Mouse (Mus musculus) embryonic facial prominence, embryonic 10.5 days (tissue): ENCODE measurements at regions not wholly inside any gene's neighbourhood (a gene's known extent, or its start where the extent isn't known, plus 50 kb on each side); places are given as distances from the start of the nearest gene placed in this dataset.

ENCODE experiments used
- DNase-seq: peaks from one replicate; pipeline ENCODE4 v3.0.0-alpha.2; 2017; ENCODE audit warnings: low spot score
- H3K27ac ChIP-seq: fragments of 300-500 bp; sonication (generic); replicated peaks from 2 replicates; pipeline ENCODE4 v1.5.1; 2016; ENCODE audit warnings: mild to moderate bottlenecking
- H3K27me3 ChIP-seq: fragments of 300-500 bp; sonication (generic); replicated peaks from 2 replicates; pipeline ENCODE4 v1.6.1; 2016; ENCODE audit warnings: low read depth, mild to moderate bottlenecking; ENCODE audit not compliant: poor library complexity, severe bottlenecking
- H3K36me3 ChIP-seq: fragments of 300-500 bp; sonication (generic); replicated peaks from 2 replicates; pipeline ENCODE4 v1.6.1; 2016; ENCODE audit warnings: mild to moderate bottlenecking, moderate library complexity
- H3K4me1 ChIP-seq: fragments of 300-500 bp; sonication (generic); 2 replicates; pipeline ENCODE4 v1.6.1; 2016
- H3K4me3 ChIP-seq: fragments of 300-500 bp; sonication (generic); 2 replicates; pipeline ENCODE4 v1.5.1; 2016; ENCODE audit warnings: mild to moderate bottlenecking, moderate library complexity
- H3K9me3 ChIP-seq: fragments of 300-500 bp; sonication (generic); 2 replicates; pipeline ENCODE4 v1.6.1; 2016; ENCODE audit warnings: mild to moderate bottlenecking
- WGBS: fragments of 180-500 bp; shearing (Covaris S2); methylation state at CpG from one replicate; pipeline ENCODE4 v1.1.7; 2016; 5-methylcytosine and 5-hydroxymethylcytosine counted together

- DNase-seq, result peak; percentile 16
- WGBS, result 51% methylated on average over 11 of the region's 11 CpGs
- Histone ChIP-seq H3K4me3 (no peak overlapping the region), H3K36me3 (no peaks in the 10 kb centered on the region), H3K9me3 (no peaks in the 10 kb centered on the region), H3K27ac (peak overlapping the region; percentile 44), H3K4me1 (peaks cover 41% of the 10 kb centered on the region), H3K27me3 (no peaks in the 10 kb centered on the region)
Observed at GRCm38 (mm10) chr15:62127602-62128158, 1204.9 kb upstream of the A1bg start.

DNA sequence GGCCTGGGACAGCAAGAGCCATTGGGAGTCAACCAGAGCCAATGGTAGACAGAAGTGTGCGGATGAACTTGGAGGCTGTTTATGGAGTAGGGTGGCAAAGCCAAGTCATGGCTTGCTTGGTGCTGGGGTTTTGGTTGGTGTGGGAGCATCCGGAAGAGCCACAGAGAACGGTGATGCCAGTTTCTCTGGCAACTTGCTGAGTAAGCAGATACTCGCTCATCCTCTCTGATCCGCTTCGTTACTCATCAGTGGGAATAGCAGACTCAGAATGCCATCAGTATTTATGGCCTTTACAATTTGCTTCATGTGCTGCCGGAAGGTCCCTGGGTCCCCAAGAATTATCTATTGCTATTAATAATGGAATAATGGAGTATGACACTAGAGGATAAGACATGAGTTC is 1202.9 kb upstream of the A1bg start:
- Histone ChIP-seq H3K27ac (no peak overlapping the region), H3K4me1 (peaks cover 42% of the 10 kb centered on the region), H3K27me3 (no peaks in the 10 kb centered on the region), H3K36me3 (no peaks in the 10 kb centered on the region), H3K9me3 (no peaks in the 10 kb centered on the region), H3K4me3 (no peak overlapping the region)
- WGBS, result 95% methylated on average over 7 of the region's 7 CpGs
- DNase-seq, result no peak

DNA sequence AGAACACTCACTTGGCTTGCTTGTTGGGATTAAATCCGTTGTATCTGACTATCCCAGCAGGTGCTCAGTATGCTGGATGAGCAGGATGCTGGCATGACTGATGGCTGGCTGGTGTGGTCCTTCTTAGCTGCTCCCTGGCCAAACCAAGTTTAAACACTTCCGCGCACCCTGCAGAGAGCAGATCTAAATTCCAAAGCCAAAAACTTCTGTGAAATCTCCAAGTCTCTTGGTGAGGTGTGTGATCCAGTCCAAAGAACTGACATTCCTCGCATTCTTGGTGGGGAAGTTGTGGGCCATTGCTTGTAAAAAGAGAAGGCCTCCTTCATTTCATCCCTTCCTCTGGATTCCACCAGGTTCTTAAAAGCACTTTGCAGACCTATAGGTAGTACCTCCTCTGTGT is 1200.9 kb upstream of the A1bg start:
- no peaks in the 10 kb centered on the region for H3K36me3 ChIP-seq
- WGBS, result 79% methylated on average over 4 of the region's 4 CpGs
- H3K4me1 ChIP-seq, result peaks cover 46% of the 10 kb centered on the region
- no peak overlapping the region for H3K4me3 ChIP-seq
- no peak overlapping the region for H3K27ac ChIP-seq
- no peaks in the 10 kb centered on the region for H3K27me3 ChIP-seq
- no peak for DNase-seq
- no peaks in the 10 kb centered on the region for H3K9me3 ChIP-seq

- 88% methylated on average over 9 of the region's 9 CpGs for WGBS
Observed at GRCm38 (mm10) chr15:62122265-62123023, 1199.6 kb upstream of the A1bg start.

DNA sequence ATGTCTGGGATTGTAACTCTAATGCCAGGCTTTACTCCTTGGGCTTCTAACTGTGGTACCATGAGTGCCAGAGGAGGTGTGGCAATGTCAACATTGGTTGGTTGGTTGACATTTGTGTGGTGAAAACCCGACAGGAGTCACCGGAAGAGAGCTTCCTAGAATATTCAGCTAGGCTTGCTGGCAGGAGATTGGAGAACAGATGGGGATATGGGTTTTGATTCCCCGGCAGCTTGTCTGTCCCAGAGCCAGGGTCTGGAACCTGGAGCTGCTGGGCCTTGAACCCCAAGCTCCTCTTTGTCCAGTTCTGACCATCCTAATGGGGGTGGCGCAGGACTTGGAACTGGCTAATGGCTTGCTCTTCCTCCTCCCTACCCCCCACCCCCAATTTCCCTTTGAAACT is 1198.9 kb upstream of the A1bg start:
- Histone ChIP-seq H3K27ac (no peak overlapping the region), H3K27me3 (no peaks in the 10 kb centered on the region), H3K4me1 (peaks cover 46% of the 10 kb centered on the region), H3K4me3 (no peak overlapping the region), H3K9me3 (no peaks in the 10 kb centered on the region), H3K36me3 (no peaks in the 10 kb centered on the region)
- no peak for DNase-seq
- 91% methylated on average over 4 of the region's 4 CpGs for WGBS

More at GRCm38 (mm10) chr15:62122265-62123023, 1199.6 kb upstream of the A1bg start:
- Histone ChIP-seq H3K27ac (no peak overlapping the region), H3K9me3 (no peaks in the 10 kb centered on the region), H3K36me3 (no peaks in the 10 kb centered on the region), H3K27me3 (no peaks in the 10 kb centered on the region), H3K4me1 (peaks cover 46% of the 10 kb centered on the region), H3K4me3 (no peak overlapping the region)
- no peak for DNase-seq

- Histone ChIP-seq H3K27ac (peak overlapping the region; percentile 6; the same call in 1 of the 2 replicates), H3K4me3 (no peak overlapping the region), H3K9me3 (no peaks in the 10 kb centered on the region), H3K4me1 (peaks cover 48% of the 10 kb centered on the region), H3K36me3 (no peaks in the 10 kb centered on the region), H3K27me3 (no peaks in the 10 kb centered on the region)
- WGBS, result 13% methylated on average over 4 of the region's 4 CpGs
- DNase-seq, result no peak
Observed at GRCm38 (mm10) chr15:62120735-62121134, 1197.9 kb upstream of the A1bg start.

GRCm38 (mm10) chr15:62118997-62119396 is 1196.2 kb upstream of the A1bg start:
- no peak overlapping the region for H3K4me3 ChIP-seq
- peaks cover 48% of the 10 kb centered on the region for H3K4me1 ChIP-seq
- no peaks in the 10 kb centered on the region for H3K27me3 ChIP-seq
- H3K36me3 ChIP-seq, result no peaks in the 10 kb centered on the region
- H3K9me3 ChIP-seq, result no peaks in the 10 kb centered on the region
- peak; percentile 22 for DNase-seq
- 56% methylated on average over 10 of the region's 10 CpGs for WGBS
- H3K27ac ChIP-seq, result peak overlapping the region; percentile 14; the same call in 1 of the 2 replicates

DNA sequence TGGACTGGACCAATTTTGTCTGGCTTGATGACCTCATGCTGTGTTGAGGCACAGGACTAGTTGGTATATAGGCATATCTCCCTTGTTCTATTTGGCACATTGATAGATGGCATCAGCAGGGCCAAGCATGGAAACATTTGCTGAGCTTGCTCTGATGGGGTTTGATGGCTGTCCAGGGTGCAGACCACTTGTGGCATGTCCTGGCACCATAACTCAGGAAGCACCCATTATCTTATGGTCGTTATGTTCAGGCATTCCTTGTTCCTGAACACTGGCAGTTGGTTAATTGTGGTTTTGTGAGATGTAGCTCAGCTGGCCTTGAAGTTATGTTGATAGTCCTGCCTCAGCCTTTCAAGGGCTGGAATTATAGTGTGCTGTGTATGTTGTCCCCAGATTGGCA is 1193.4 kb upstream of the A1bg start:
- H3K27ac ChIP-seq, result no peak overlapping the region

DNA sequence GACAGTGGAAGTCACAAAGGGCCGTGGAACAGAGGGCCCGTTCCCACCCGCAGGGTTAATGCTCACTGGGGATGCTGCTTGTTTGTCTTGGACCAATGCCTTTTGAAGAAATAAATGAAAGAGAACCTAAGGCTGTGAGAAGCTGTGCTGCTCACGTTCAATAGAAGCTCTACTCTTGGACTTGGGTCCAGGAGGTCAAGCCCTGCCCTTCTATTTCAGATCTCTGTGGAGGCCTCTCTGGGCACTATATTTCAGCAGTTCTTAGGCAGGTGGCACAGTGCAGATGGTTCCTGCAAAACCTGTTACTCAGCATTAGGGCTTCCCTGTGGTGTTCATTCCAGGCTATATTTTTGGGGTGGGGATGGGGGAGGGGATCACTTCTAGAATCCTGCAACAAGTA is 1192.0 kb upstream of the A1bg start:
- Histone ChIP-seq H3K9me3 (no peaks in the 10 kb centered on the region), H3K4me3 (no peak overlapping the region), H3K36me3 (no peaks in the 10 kb centered on the region), H3K27me3 (no peaks in the 10 kb centered on the region), H3K27ac (no peak overlapping the region), H3K4me1 (peaks cover 33% of the 10 kb centered on the region)
- no peak for DNase-seq
- WGBS, result 82% methylated on average over 4 of the region's 4 CpGs

More for the DNA sequence above, 1193.4 kb upstream of the A1bg start:
- DNase-seq, result no peak
- Histone ChIP-seq H3K4me1 (peaks cover 47% of the 10 kb centered on the region), H3K36me3 (no peaks in the 10 kb centered on the region), H3K27me3 (no peaks in the 10 kb centered on the region), H3K9me3 (no peaks in the 10 kb centered on the region), H3K4me3 (no peak overlapping the region)
- WGBS, result 82% methylated on average over 1 of the region's 1 CpGs

DNA sequence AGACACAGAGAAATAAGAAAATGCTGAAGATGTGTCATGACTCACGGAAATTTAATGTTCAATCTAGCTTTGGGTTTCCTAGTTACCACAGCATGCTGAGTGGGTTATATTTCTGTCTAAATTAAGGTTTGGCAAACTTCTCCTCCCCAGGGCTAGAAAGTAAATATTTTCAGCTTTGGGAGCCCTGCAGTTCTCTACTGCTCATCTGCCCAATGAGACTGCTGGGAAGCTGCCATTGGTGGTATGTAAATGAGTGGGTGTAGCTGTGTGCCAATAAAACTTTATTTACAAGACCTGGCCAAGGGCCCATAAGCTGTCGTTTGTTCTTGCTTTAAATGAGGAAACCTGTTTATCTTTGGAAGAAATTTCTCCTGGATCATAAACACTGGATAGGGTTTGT is 1189.3 kb upstream of the A1bg start:
- no peaks in the 10 kb centered on the region for H3K27me3 ChIP-seq
- WGBS, result 89% methylated on average over 2 of the region's 2 CpGs
- DNase-seq, result no peak
- H3K36me3 ChIP-seq, result no peaks in the 10 kb centered on the region
- no peaks in the 10 kb centered on the region for H3K9me3 ChIP-seq
- no peak overlapping the region for H3K4me3 ChIP-seq
- H3K27ac ChIP-seq, result no peak overlapping the region
- H3K4me1 ChIP-seq, result peaks cover 6% of the 10 kb centered on the region

DNA sequence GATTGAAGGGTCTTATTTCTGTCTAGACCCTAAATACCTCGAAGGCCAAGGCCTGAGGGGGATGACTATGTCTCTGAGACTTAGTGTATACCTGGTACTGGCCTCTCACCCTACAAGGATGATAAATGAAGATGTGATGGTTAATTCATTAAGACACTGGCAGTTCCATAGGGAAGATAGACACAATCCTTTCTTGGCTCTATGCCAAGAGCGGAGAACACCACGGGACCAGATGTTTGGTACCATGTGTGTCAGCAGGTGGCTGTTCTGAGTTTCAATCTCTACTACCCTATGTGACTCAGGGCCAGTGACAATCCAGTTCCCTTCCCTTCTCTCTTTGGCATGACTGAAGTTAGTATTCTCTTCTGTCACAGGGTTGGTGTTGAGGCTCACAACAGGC is 1185.2 kb upstream of the A1bg start:
- no peak for DNase-seq
- 87% methylated on average over 3 of the region's 3 CpGs for WGBS
- Histone ChIP-seq H3K9me3 (no peaks in the 10 kb centered on the region), H3K27me3 (no peaks in the 10 kb centered on the region), H3K27ac (no peak overlapping the region), H3K36me3 (no peaks in the 10 kb centered on the region; the same call in 1 of the 2 replicates), H3K4me1 (peaks cover 20% of the 10 kb centered on the region), H3K4me3 (no peak overlapping the region)

DNA sequence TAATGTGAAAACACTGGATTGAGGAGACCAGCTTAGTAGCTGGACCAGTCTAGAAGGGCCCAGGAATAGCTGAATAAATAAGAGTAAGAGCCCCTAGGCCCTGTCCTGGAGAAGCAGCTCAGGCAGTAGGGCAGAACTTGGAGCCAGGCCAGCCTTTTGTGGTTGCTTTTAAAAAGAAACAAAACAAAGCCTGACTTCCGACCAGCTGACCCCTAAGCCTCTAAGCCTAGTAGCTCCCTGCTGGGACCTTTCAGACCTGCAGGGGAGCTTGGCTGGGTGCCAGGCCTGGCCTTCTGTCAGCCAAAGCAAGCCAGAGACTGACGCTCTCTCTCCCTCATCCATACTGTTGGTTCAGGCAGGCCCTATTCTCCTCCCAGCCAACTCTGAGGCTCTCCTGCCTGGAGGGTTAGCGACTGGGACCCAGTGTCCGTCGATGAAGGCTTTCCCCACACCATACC is 1183.7 kb upstream of the A1bg start:
- Histone ChIP-seq H3K27ac (peak overlapping the region; percentile 24; the same call in 1 of the 2 replicates), H3K4me3 (no peak overlapping the region), H3K36me3 (peaks cover 11% of the 10 kb centered on the region), H3K4me1 (peaks cover 20% of the 10 kb centered on the region), H3K27me3 (no peaks in the 10 kb centered on the region), H3K9me3 (peaks cover 7% of the 10 kb centered on the region; the same call in 1 of the 2 replicates)
- DNase-seq, result peak; percentile 59
- 22% methylated on average over 5 of the region's 5 CpGs for WGBS

- DNase-seq, result no peak
- H3K27me3 ChIP-seq, result no peaks in the 10 kb centered on the region
- H3K4me3 ChIP-seq, result no peak overlapping the region
- H3K4me1 ChIP-seq, result peaks cover 20% of the 10 kb centered on the region
- 70% methylated on average over 9 of the region's 9 CpGs for WGBS
- peaks cover 11% of the 10 kb centered on the region for H3K36me3 ChIP-seq
- no peak overlapping the region for H3K27ac ChIP-seq
- peaks cover 7% of the 10 kb centered on the region; the same call in 1 of the 2 replicates for H3K9me3 ChIP-seq
Observed at GRCm38 (mm10) chr15:62105483-62105882, 1182.7 kb upstream of the A1bg start.
